Mouse (Mus musculus) intestine, embryonic 16.5 days (tissue): ENCODE data around the gene Hba-a1. TPM values are rescaled to one million over a fixed set of nuclear protein-coding genes. Genes with fewer than 3 reads are reported as not detected.
"Not testable (repeated sequence)": the region's sequence is repeated elsewhere in the genome, so short reads cannot be mapped to it uniquely, and the experiment has no call there.

Experiments used
- ATAC-seq: fragments of 200-750 bp; cut with Nextera tagmentation; 2 replicates; pipeline ENCODE4 v1.8.0; 2017; ENCODE audit warnings: moderate TSS enrichment, moderate library complexity
- H3K27ac ChIP-seq: fragments of 300-500 bp; sonication (generic); 2 replicates; pipeline ENCODE4 v1.5.1; 2014; ENCODE audit warnings: mild to moderate bottlenecking, low read length
- H3K27me3 ChIP-seq: fragments of 300-500 bp; sonication (generic); replicated peaks from 2 replicates; pipeline ENCODE4 v1.6.1; 2014; ENCODE audit warnings: low read length, control low read depth, mixed read lengths; ENCODE audit not compliant: control insufficient read depth, insufficient read depth
- H3K36me3 ChIP-seq: fragments of 300-500 bp; sonication (generic); 2 replicates; pipeline ENCODE4 v1.6.1; 2014; ENCODE audit warnings: low read length, control low read depth; ENCODE audit not compliant: control insufficient read depth, insufficient read depth
- H3K4me1 ChIP-seq: fragments of 300-500 bp; sonication (generic); 2 replicates; pipeline ENCODE4 v1.6.1; 2014; ENCODE audit warnings: low read length, control low read depth, mixed read lengths; ENCODE audit not compliant: control insufficient read depth, insufficient read depth
- H3K4me2 ChIP-seq: fragments of 300-500 bp; sonication (generic); 2 replicates; pipeline ENCODE4 v1.6.1; 2014; ENCODE audit warnings: low read depth, low read length, control low read depth
- H3K4me3 ChIP-seq: fragments of 300-500 bp; sonication (generic); 2 replicates; pipeline ENCODE4 v1.5.1; 2014; ENCODE audit warnings: mild to moderate bottlenecking, low read length
- H3K9ac ChIP-seq: fragments of 300-500 bp; sonication (generic); 2 replicates; pipeline ENCODE4 v1.6.1; 2014; ENCODE audit warnings: low read depth, low read length
- H3K9me3 ChIP-seq: fragments of 300-500 bp; sonication (generic); 2 replicates; pipeline ENCODE4 v1.6.1; 2016; ENCODE audit warnings: low read length, control low read depth; ENCODE audit not compliant: control insufficient read depth
- WGBS: fragments of 180-500 bp; shearing (Covaris S2); extraction: QIAGEN DNeasy Blood & Tissue Kit; methylation state at CpG from one replicate; pipeline ENCODE4 v1.1.7; 2014; 5-methylcytosine and 5-hydroxymethylcytosine counted together
- polyA plus RNA-seq: library from polyadenylated mRNA; unstranded; fragments of >200 nt; fragmentation: Nextera tagmentation; extraction: Ambion mirVana; gene quantifications from 2 replicates; pipeline ENCODE4 v1.2.1, GENCODE M21; 2015

Gene Hba-a1
- polyA plus RNA-seq, 1 experiment from 2014 or later = 4,448 TPM

DNA sequence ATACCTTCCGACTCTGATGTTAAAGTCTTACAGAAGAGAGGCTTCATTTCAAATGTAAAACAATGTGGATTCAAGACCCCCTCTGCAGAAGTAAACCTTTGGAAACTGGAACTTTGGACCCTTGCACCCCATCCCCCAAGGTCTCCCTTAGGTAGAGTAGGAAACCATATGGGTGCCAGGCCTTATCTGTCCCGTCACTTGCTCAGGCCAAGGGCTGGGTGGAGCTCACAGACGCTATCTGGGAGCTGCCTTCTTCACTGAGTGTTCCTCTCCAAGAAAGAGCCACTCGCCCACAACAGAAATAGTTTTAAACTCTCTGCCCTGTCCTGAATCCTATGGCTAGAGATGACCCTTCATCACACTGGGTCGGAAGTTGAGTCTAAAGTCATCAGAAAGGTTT lies 14.4 kb upstream of the Hba-a1 start:
- Histone ChIP-seq H3K4me1 (peaks cover 10% of the 10 kb centered on the region), H3K9me3 (no peaks in the 10 kb centered on the region), H3K4me2 (no peak overlapping the region), H3K4me3 (no peak overlapping the region), H3K36me3 (no peaks in the 10 kb centered on the region), H3K27me3 (no peaks in the 10 kb centered on the region), H3K27ac (no peak overlapping the region), H3K9ac (no peak overlapping the region)
- ATAC-seq = no peak
- WGBS = 76% methylated on average over 5 of the region's 5 CpGs

DNA sequence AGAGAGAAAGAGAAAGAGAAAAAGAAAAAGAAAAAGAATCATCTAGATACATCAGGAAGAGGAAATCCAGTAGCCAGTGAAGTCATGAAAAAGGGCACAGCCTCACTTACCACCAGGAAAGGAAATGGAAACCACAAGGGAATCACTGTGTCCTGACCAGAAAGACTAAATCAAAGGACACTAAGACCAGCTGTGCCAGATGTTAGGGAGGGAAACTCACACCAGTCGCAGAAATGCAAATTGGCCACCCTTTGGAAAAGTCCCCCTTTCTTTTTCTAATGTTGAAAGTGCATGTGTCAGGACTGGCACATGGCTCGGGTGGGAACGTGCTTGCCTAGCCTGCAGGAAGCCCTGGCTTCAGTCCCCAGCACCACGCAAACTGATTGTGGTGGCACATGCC lies 12.1 kb upstream of the Hba-a1 start:
- no peak for ATAC-seq

DNA sequence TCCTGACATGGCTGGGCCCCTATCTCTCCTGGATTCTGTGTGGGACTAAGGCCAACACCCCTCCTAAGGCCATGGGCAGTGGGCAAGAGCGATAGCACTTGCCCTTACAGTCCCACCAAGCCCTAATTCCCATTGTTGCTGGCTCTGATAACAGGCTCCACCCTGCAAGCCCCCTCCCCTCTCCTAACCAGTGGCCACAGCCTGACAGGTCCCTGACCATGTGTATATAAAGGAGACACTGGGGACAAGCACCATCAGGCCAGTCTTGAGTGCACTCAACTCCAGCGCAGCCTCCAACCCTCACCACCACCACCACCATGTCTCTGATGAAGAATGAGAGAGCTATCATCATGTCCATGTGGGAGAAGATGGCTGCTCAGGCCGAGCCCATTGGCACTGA lies 7.0 kb upstream of the Hba-a1 start, which contains the start of gene Hba-x:
TSS of gene Hba-x (plus strand) at position 54 of the 400 bp plus-strand sequence.
- no peak within 1 kb of the TSS for H3K4me3 ChIP-seq
- H3K4me2 ChIP-seq = no peak within 1 kb of the TSS
- H3K9me3 ChIP-seq = no peaks in the 10 kb centered on the region
- H3K4me1 ChIP-seq = no peaks in the 10 kb centered on the region
- no peak within 1 kb of the TSS for H3K27ac ChIP-seq
- H3K27me3 ChIP-seq = peaks cover 28% of the 10 kb centered on the region
- ATAC-seq = no peak
- WGBS = 75% methylated on average over 3 of the region's 3 CpGs
- no peak within 1 kb of the TSS for H3K9ac ChIP-seq
- H3K36me3 ChIP-seq = no peaks in the 10 kb centered on the region

More for the DNA sequence above, 12.1 kb upstream of the Hba-a1 start:
- Histone ChIP-seq H3K4me3 (no peak overlapping the region), H3K27ac (no peak overlapping the region), H3K9ac (no peak overlapping the region), H3K4me2 (no peak overlapping the region), H3K36me3 (no peaks in the 10 kb centered on the region), H3K9me3 (no peaks in the 10 kb centered on the region), H3K27me3 (no peaks in the 10 kb centered on the region), H3K4me1 (peaks cover 5% of the 10 kb centered on the region; the same call in 1 of the 2 replicates)
- WGBS = 55% methylated on average over 4 of the region's 4 CpGs

DNA sequence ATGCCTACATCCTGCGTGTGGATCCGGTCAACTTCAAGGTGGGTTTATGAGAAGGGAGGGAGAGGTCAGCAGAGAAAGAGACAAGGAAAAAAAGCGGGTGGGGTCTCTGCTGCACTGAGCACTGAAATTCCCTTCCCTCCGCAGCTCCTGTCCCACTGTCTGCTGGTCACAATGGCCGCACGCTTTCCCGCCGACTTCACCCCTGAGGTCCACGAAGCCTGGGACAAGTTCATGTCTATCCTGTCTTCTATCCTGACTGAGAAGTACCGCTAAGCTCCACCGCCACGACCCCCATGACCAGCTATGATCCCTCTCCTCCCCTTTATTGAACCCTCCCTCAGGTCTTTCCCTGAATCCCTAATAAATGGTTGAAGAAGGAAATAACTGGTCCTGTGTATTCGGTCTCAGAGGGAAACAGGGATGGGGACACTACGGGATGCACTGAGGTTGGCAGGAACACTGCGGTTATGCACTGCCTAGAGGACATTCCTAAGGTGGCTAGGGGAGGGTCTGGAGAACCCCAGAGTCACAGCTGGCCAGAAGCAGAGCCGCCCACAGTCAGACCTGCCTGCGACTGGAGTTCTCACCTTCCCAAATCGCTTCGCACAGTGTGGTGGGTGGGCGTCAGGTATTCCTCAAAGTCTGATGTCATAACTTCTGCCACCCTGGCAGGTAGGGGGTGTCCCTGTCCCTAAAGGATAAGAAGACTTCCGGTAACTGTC lies 5.4 kb upstream of the Hba-a1 start:
- Histone ChIP-seq H3K36me3 (no peaks in the 10 kb centered on the region), H3K27me3 (peaks cover 28% of the 10 kb centered on the region), H3K9me3 (no peaks in the 10 kb centered on the region), H3K4me1 (no peaks in the 10 kb centered on the region), H3K4me2 (no peak overlapping the region), H3K4me3 (no peak overlapping the region), H3K27ac (no peak overlapping the region), H3K9ac (no peak overlapping the region)
- 66% methylated on average over 21 of the region's 21 CpGs for WGBS
- ATAC-seq = no peak

DNA sequence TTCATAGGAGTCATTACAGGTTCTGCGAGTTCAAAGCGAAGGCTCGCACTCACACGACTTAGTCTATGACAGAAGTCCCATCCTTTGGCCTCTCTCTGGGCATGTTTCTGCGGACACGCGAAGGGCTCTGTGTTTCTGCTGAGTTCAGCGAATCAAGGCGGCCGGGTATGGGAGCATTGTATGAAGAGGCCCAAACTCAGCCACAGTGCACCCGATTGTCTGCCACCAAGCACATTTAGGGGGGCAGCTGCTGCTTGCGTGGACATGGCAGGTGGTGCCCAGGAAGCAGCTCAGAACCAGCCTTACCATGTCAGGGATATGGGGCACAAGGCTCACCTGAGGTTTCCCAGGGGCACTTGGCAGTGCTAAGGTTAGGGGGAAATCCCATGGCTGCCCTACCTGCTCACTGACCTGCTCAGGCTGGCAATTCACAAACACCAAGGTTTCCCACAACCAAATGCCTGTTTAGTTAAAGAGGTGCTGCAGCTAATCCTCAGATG lies 4.8 kb upstream of the Hba-a1 start:
- peaks cover 28% of the 10 kb centered on the region for H3K27me3 ChIP-seq

DNA sequence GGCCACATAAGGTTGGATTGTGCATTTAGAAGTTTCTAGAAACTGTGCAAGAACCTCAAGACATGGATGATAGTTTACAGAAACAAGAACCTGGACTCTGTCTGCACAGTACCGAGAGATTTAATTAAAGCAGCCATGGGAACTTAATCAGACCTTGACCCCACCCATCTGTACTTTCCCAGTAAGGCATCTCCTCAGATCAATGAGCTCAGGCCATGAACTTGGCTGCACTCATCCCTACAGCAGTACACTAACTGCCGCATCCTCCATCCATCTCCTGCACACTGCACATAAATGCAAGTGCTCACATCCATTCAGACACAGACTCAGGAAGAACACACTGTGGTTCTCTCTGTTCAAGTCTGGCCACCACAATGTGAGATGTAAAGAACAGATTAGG lies 2.7 kb upstream of the Hba-a1 start:
- no peak for ATAC-seq
- H3K4me3 ChIP-seq = no peak overlapping the region
- H3K9me3 ChIP-seq = no peaks in the 10 kb centered on the region
- no peak overlapping the region for H3K4me2 ChIP-seq
- H3K27me3 ChIP-seq = peaks cover 28% of the 10 kb centered on the region
- H3K4me1 ChIP-seq = no peaks in the 10 kb centered on the region
- no peaks in the 10 kb centered on the region for H3K36me3 ChIP-seq
- no peak overlapping the region for H3K27ac ChIP-seq
- WGBS = 67% methylated on average over 2 of the region's 2 CpGs
- H3K9ac ChIP-seq = no peak overlapping the region

More for the DNA sequence above, 4.8 kb upstream of the Hba-a1 start:
- Histone ChIP-seq H3K27ac (no peak overlapping the region), H3K4me1 (no peaks in the 10 kb centered on the region), H3K36me3 (no peaks in the 10 kb centered on the region), H3K4me3 (no peak overlapping the region), H3K4me2 (no peak overlapping the region), H3K9ac (no peak overlapping the region), H3K9me3 (no peaks in the 10 kb centered on the region)
- 79% methylated on average over 12 of the region's 12 CpGs for WGBS
- no peak for ATAC-seq

DNA sequence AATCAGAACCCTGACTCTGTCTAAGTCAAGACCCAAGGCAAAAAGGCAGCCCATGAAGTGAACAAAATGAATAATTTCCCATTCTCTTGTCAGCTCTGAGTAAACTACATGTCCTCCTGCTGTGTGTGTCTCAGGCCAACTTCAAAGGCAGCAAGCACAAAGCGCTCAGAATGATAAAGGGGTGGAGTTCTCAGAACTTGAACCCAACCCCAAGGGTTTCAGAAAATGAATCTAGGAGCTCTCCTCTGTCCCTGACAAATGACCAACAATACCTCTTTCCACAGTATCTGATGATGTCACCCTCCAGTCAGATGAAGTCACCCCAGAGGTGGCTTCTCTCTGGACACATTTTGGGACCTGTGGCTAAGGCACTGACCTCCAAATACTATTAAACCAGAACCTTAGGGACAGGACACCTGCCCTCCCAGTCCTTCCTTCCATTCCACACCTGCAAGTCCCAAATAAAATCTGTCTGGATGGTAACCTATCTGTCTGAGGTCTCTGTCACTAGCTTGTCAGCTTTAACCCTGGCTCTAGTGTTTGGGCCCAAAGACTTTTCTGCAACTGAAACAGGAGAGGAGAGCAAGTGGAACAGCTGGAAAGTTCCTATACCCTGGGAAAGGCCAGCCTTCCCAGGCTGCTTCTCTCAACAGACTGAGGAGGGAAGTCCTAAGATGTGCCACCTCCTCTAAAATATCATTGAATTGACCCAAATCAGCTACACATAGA lies 1.7 kb upstream of the Hba-a1 start:
- Histone ChIP-seq H3K27ac (no peak overlapping the region), H3K4me1 (no peaks in the 10 kb centered on the region), H3K27me3 (peaks cover 25% of the 10 kb centered on the region), H3K4me2 (no peak overlapping the region), H3K36me3 (no peaks in the 10 kb centered on the region), H3K9ac (no peak overlapping the region), H3K9me3 (no peaks in the 10 kb centered on the region), H3K4me3 (no peak overlapping the region)
- ATAC-seq = no peak
- 87% methylated on average over 1 of the region's 1 CpGs for WGBS

DNA sequence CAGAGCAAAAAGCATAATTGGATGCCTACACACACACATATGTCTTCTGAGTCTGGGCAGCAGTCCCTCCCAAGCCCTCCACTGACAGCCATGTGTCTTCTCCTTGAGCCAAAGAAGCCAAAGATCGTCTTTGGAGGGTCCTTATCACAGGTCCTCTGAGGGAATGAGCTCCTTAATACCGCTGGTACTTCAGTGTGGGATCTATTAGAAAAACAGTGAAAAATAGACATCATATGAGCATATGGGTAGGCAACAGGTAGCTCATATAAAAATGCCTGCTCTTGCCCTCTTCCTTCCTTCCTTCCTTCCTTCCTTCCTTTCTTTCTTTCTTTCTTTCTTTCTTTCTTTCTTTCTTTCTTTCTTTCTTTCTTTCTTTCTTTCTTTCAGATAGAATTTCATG lies 1.3 kb downstream of the Hba-a1 start:
- H3K27ac ChIP-seq, H3K4me3 ChIP-seq, H3K4me1 ChIP-seq, H3K4me2 ChIP-seq, H3K9me3 ChIP-seq, ATAC-seq, H3K27me3 ChIP-seq, H3K36me3 ChIP-seq, H3K9ac ChIP-seq: not testable (repeated sequence)
- 54% methylated on average over 2 of the region's 2 CpGs for WGBS

DNA sequence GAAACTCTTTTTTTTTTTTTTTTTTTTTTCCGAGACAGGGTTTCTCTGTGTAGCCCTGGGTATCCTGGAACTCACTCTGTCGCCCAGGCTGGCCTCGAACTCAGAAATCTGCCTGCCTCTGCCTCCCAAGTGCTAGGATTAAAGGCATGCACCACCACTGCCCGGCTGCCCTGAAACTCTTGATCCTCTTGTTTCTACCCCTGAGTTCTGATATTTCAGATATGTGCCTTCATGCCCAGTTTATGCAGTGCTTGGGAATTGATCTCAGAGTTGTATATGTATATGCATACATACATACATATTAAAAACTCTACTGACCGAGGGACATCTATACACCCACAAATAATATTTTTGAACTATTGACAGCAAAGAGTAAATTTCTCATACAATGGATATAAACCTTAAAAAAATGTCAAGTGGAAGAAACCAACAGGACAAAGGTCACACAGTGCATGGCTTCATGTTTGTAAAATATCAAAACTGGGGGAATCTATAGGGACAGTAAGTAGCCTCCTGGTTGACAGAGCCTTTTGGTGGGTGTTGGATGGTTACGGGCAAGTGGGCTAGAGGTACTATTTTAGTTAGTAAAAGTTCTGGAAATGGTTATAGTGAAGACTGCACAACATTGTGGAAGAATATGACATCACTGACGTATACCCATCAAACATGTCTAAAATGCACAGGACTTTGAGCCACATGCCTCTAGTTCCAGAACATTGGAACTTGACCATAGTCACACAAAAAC lies 1.9 kb downstream of the Hba-a1 start:
- H3K36me3 ChIP-seq = no peaks in the 10 kb centered on the region
- H3K9me3 ChIP-seq = no peaks in the 10 kb centered on the region
- 88% methylated on average over 7 of the region's 7 CpGs for WGBS
- no peak overlapping the region for H3K4me3 ChIP-seq
- H3K27ac ChIP-seq = no peak overlapping the region
- H3K9ac ChIP-seq = no peak overlapping the region
- no peak overlapping the region for H3K4me2 ChIP-seq
- peak; percentile 68 for ATAC-seq
- peaks cover 4% of the 10 kb centered on the region for H3K27me3 ChIP-seq
- H3K4me1 ChIP-seq = no peaks in the 10 kb centered on the region
